Mouse (Mus musculus): ENCODE measurements around the gene Vmn2r113.
"Not testable (repeated sequence)": the region's sequence is repeated elsewhere in the genome, so short reads cannot be mapped to it uniquely, and the experiment has no call there.

Gene Vmn2r113

GRCm38 (mm10) chr17:22942684-22943083 is at the start of gene Vmn2r113:
Gene Vmn2r113 (plus strand): TSS chr17:22942984.
- not testable (repeated sequence) for DNase-seq
